Mouse (Mus musculus) CD4-positive helper T cell, adult 2 months (primary cell): ENCODE results near the gene Tsen34.
"Not testable (repeated sequence)": the region's sequence is repeated elsewhere in the genome, so short reads cannot be mapped to it uniquely, and the experiment has no call there.

ENCODE experiments used
- DNase-seq: peaks from one replicate; pipeline ENCODE4 v3.0.0-alpha.2; 2012; ENCODE audit warnings: low read depth, missing footprints, low spot score

Gene Tsen34

GRCm38 (mm10) chr7:3720268-3720667, 27.6 kb downstream of the Tsen34 start, which contains the start of gene Pirb:
Gene Pirb, minus strand, starts transcription at chr7:3720391.
- DNase-seq: not testable (repeated sequence)

- not testable (repeated sequence) for DNase-seq
These were observed 32.8 kb downstream of the Tsen34 start for GRCm38 (mm10) chr7:3725459-3725858.

DNA sequence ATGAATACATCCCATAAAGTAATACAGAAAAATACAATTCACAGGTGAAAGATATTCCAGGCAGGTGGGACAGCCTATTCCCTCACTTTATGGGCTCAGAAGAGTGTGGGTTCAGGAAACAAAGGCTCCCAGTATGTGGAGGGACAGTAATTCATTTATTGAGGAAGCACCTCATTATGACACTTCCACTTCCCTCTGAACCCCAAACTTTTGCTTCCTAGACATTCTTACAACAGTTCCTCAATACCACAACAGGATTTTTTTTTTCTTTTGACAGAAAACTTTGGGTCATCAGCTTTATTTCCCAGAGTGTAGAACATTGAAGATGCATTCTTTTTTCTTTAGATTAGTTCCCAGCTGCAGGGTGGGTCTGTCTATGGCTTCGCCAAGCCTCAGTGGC, 40.0 kb downstream of the Tsen34 start:
- DNase-seq: not testable (repeated sequence)
